Mouse (Mus musculus) gastrocnemius, adult 18-20 months (tissue): Measurements from ENCODE around the gene Slc16a5. TPM values are rescaled to one million over a fixed set of nuclear protein-coding genes. Genes with fewer than 3 reads are reported as not detected.
"Not testable (repeated sequence)": the region's sequence is repeated elsewhere in the genome, so short reads cannot be mapped to it uniquely, and the experiment has no call there.

ENCODE experiments used
- DNase-seq: peaks from one replicate; pipeline ENCODE4 v3.0.0; 2021; ENCODE audit warnings: low spot score
- total RNA-seq, 2 experiments: library from RNA; stranded (reverse); gene quantifications; 2 replicates each; pipeline ENCODE4 v1.2.3; 2021

Gene Slc16a5
- total RNA-seq, 2 experiments from 2014 or later, result not detected

GRCm38 (mm10) chr11:115447321-115447885, 14.9 kb upstream of the Slc16a5 start:
- no peak for DNase-seq

- no peak for DNase-seq
These were observed 14.2 kb upstream of the Slc16a5 start for GRCm38 (mm10) chr11:115448075-115448474.

GRCm38 (mm10) chr11:115448998-115449397, 13.3 kb upstream of the Slc16a5 start:
- DNase-seq, result no peak

GRCm38 (mm10) chr11:115450176-115450575, 12.1 kb upstream of the Slc16a5 start:
- no peak for DNase-seq

GRCm38 (mm10) chr11:115451781-115452241, 10.5 kb upstream of the Slc16a5 start:
- no peak for DNase-seq

GRCm38 (mm10) chr11:115452281-115452860, 9.9 kb upstream of the Slc16a5 start:
- no peak for DNase-seq

GRCm38 (mm10) chr11:115453306-115453705, 9.0 kb upstream of the Slc16a5 start:
- no peak for DNase-seq

GRCm38 (mm10) chr11:115454822-115455221, 7.5 kb upstream of the Slc16a5 start:
- not testable (repeated sequence) for DNase-seq

- no peak for DNase-seq
These were observed 6.7 kb upstream of the Slc16a5 start for GRCm38 (mm10) chr11:115455619-115456018.

GRCm38 (mm10) chr11:115456182-115456581, 6.1 kb upstream of the Slc16a5 start:
- DNase-seq, result no peak

- DNase-seq, result no peak
These were observed 4.9 kb upstream of the Slc16a5 start for GRCm38 (mm10) chr11:115457405-115457804.

- no peak for DNase-seq
These were observed 1.3 kb upstream of the Slc16a5 start for GRCm38 (mm10) chr11:115460976-115461375.

- DNase-seq, result no peak
These were observed 430 bp upstream of the Slc16a5 start for GRCm38 (mm10) chr11:115461846-115462242.

GRCm38 (mm10) chr11:115463397-115463796, 1.1 kb downstream of the Slc16a5 start:
- DNase-seq, result no peak

GRCm38 (mm10) chr11:115464851-115465250, 2.6 kb downstream of the Slc16a5 start:
- DNase-seq, result no peak

- DNase-seq, result no peak
These were observed 4.9 kb downstream of the Slc16a5 start for GRCm38 (mm10) chr11:115467217-115467618.

GRCm38 (mm10) chr11:115472183-115472582, 9.9 kb downstream of the Slc16a5 start:
- DNase-seq, result no peak

GRCm38 (mm10) chr11:115473626-115474275, 11.5 kb downstream of the Slc16a5 start:
- DNase-seq, result peak; percentile 93

GRCm38 (mm10) chr11:115475025-115475757, 12.9 kb downstream of the Slc16a5 start, which contains the start of gene Armc7:
TSS of gene Armc7 (plus strand) at chr11:115475667.
- peak; percentile 97 for DNase-seq

GRCm38 (mm10) chr11:115475758-115476237, 13.5 kb downstream of the Slc16a5 start:
- DNase-seq, result no peak

- not testable (repeated sequence) for DNase-seq
These were observed 14.4 kb downstream of the Slc16a5 start for GRCm38 (mm10) chr11:115476630-115477029.

- not testable (repeated sequence) for DNase-seq
These were observed 15.1 kb downstream of the Slc16a5 start for GRCm38 (mm10) chr11:115477388-115477787.
